Mouse (Mus musculus): Measurements from ENCODE around the gene Pik3r3. TPM values are rescaled to one million over a fixed set of nuclear protein-coding genes. Genes with fewer than 3 reads are reported as not detected.
"Not testable (repeated sequence)": the region's sequence is repeated elsewhere in the genome, so short reads cannot be mapped to it uniquely, and the experiment has no call there.

Gene Pik3r3
- polyA plus RNA-seq, 1 experiment from 2014 or later, result 2.9 TPM

DNA sequence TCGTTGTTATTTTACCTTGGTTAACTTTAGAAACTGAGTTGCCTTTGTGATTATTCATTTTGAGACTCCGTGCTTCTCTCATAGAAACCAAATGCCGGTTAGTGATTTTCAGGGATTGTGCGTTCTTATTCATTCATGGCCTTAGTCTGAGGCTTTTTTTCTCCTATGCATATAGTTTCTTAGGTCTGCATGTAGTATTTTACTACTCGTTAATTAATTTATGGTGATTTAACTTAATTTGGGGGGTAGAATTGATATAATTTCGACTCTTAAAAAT is 1.4 kb downstream of the Pik3r3 start:
- Histone ChIP-seq H3K4me1 (replicated peaks; ENCODE audit: control insufficient read depth, insufficient read depth, low read length) (no peaks in the 10 kb centered on the region), H3K36me3 (ENCODE audit: control insufficient read depth, insufficient read depth) (no peaks in the 10 kb centered on the region), H3K4me3 (ENCODE audit: low read depth, low read length) (peak overlapping the region; percentile 90), H3K9ac (ENCODE audit: low read depth, low read length) (peak overlapping the region; percentile 71; the same call in 1 of the 2 replicates), H3K27ac (ENCODE audit: low read depth, low read length) (no peak overlapping the region), H3K9me3 (ENCODE audit: control insufficient read depth) (no peaks in the 10 kb centered on the region), H3K4me2 (replicated peaks; ENCODE audit: low read depth) (peak overlapping the region; percentile 88), H3K27me3 (replicated peaks; ENCODE audit: control insufficient read depth, insufficient read depth, low read length) (no peaks in the 10 kb centered on the region)
- no peak for ATAC-seq
- no peak for TF ChIP-seq CTCF (IDR thresholded peaks at IDR 0.05; ENCODE audit: low read depth)
- WGBS, result 28% methylated on average over 6 of the region's 6 CpGs

DNA sequence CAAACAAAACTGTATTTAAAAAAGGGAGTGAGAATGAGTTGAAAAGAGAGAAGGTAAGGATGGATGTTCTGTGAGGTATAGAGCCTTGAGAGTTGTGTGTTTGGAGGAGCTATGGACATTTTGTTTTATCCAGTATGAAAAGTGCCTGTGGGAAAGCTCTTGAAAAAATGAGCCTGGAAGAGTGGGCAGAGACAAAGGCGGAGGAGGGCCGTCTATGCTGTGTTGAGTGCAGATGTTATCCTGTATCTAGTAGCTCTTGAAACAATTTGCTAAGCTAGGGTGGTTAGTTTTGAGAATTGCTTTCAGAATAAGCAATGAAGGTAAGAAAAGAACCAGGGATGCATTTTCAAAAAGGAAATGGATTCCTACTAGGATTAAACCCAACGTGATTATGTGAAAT is 22.0 kb downstream of the Pik3r3 start:
- no peak overlapping the region for H3K4me2 ChIP-seq (replicated peaks; ENCODE audit: low read depth)
- TF ChIP-seq CTCF (IDR thresholded peaks at IDR 0.05; ENCODE audit: low read depth), result no peak
- no peaks in the 10 kb centered on the region for H3K27me3 ChIP-seq (replicated peaks; ENCODE audit: control insufficient read depth, insufficient read depth, low read length)
- no peak overlapping the region for H3K27ac ChIP-seq (ENCODE audit: low read depth, low read length)
- no peak for ATAC-seq
- no peak overlapping the region for H3K4me3 ChIP-seq (ENCODE audit: low read depth, low read length)
- no peaks in the 10 kb centered on the region for H3K9me3 ChIP-seq (ENCODE audit: control insufficient read depth)
- no peak overlapping the region for H3K9ac ChIP-seq (ENCODE audit: low read depth, low read length)
- H3K36me3 ChIP-seq (ENCODE audit: control insufficient read depth, insufficient read depth), result no peaks in the 10 kb centered on the region
- WGBS, result 80% methylated on average over 3 of the region's 3 CpGs
- H3K4me1 ChIP-seq (replicated peaks; ENCODE audit: control insufficient read depth, insufficient read depth, low read length), result no peaks in the 10 kb centered on the region

DNA sequence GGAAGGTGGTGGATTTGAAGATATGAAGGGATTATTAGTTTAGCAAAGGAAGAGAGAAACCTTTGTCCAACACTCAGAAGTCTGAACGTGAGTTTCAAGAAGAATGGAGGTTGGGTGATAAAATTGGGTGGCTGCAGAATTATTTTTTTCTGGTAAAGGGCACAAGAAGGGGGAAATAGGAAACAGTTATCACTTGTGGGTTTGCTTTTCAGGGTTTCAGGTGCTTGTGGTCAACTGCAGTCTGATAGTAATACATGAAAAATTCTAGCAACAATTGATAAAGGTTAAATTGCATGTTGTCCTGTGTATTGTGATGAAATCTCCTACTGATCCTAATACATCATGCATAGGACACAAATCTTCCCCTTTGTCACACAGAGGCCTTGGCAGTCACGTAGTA is 22.8 kb downstream of the Pik3r3 start:
- ATAC-seq, result no peak

DNA sequence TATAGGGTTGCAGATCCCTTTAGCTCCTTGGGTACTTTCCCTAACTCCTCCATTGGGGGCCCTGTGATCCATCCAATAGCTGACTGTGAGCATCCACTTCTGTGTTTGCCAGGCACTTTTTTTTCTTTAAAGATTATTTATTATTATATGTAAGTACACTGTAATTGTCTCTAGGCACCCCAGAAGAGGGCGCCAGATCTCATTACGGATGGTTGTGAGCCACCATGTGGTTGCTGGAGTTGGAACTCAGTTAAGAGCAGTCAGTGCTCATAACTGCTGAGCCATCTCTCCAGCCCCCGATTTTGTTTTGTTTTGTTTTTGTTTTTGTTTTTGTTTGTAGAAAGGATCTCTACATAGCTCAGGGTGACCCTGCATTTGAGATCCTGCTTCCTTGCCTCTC is 24.5 kb downstream of the Pik3r3 start:
- peak; percentile 72 for TF ChIP-seq CTCF (IDR thresholded peaks at IDR 0.05; ENCODE audit: low read depth)
- not testable (repeated sequence) for H3K9ac ChIP-seq (ENCODE audit: low read depth, low read length); H3K4me1 ChIP-seq (replicated peaks; ENCODE audit: control insufficient read depth, insufficient read depth, low read length); H3K36me3 ChIP-seq (ENCODE audit: control insufficient read depth, insufficient read depth); H3K4me2 ChIP-seq (replicated peaks; ENCODE audit: low read depth); H3K9me3 ChIP-seq (ENCODE audit: control insufficient read depth); ATAC-seq; H3K27me3 ChIP-seq (replicated peaks; ENCODE audit: control insufficient read depth, insufficient read depth, low read length); H3K4me3 ChIP-seq (ENCODE audit: low read depth, low read length); H3K27ac ChIP-seq (ENCODE audit: low read depth, low read length)
- 47% methylated on average over 3 of the region's 3 CpGs for WGBS

More for the DNA sequence above, 22.8 kb downstream of the Pik3r3 start:
- no peak for TF ChIP-seq CTCF (IDR thresholded peaks at IDR 0.05; ENCODE audit: low read depth)
- no peaks in the 10 kb centered on the region for H3K9me3 ChIP-seq (ENCODE audit: control insufficient read depth)
- H3K36me3 ChIP-seq (ENCODE audit: control insufficient read depth, insufficient read depth), result no peaks in the 10 kb centered on the region
- H3K4me3 ChIP-seq (ENCODE audit: low read depth, low read length), result no peak overlapping the region
- no peaks in the 10 kb centered on the region for H3K27me3 ChIP-seq (replicated peaks; ENCODE audit: control insufficient read depth, insufficient read depth, low read length)
- no peak overlapping the region for H3K4me2 ChIP-seq (replicated peaks; ENCODE audit: low read depth)
- no peak overlapping the region for H3K27ac ChIP-seq (ENCODE audit: low read depth, low read length)
- WGBS, result 72% methylated on average over 2 of the region's 2 CpGs
- H3K4me1 ChIP-seq (replicated peaks; ENCODE audit: control insufficient read depth, insufficient read depth, low read length), result no peaks in the 10 kb centered on the region
- H3K9ac ChIP-seq (ENCODE audit: low read depth, low read length), result no peak overlapping the region

DNA sequence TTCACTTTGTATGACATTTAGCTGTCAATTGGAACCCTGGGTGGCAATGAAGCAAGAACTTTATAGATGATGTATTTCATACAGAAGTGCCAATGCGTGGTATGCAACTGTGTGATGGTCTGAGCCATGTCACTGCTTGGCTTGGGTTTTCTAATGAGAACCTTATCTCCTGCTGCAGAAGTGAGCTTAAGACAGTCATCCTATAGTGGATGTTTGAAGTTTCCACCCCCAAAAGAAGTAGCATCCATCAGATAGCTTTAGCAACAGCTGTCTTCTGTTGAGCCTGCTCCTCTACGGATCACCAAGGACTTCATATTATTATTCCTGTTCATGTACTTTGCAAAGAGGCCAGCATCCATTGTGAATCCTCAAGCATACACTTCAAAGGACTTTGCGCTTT is 28.6 kb downstream of the Pik3r3 start:
- no peak for TF ChIP-seq CTCF (IDR thresholded peaks at IDR 0.05; ENCODE audit: low read depth)
- Histone ChIP-seq H3K4me2 (replicated peaks; ENCODE audit: low read depth) (no peak overlapping the region), H3K4me3 (ENCODE audit: low read depth, low read length) (no peak overlapping the region), H3K27ac (ENCODE audit: low read depth, low read length) (no peak overlapping the region), H3K36me3 (ENCODE audit: control insufficient read depth, insufficient read depth) (no peaks in the 10 kb centered on the region), H3K4me1 (replicated peaks; ENCODE audit: control insufficient read depth, insufficient read depth, low read length) (no peaks in the 10 kb centered on the region), H3K9ac (ENCODE audit: low read depth, low read length) (no peak overlapping the region), H3K27me3 (replicated peaks; ENCODE audit: control insufficient read depth, insufficient read depth, low read length) (no peaks in the 10 kb centered on the region), H3K9me3 (ENCODE audit: control insufficient read depth) (no peaks in the 10 kb centered on the region)
- 89% methylated on average over 3 of the region's 3 CpGs for WGBS
- ATAC-seq, result no peak

DNA sequence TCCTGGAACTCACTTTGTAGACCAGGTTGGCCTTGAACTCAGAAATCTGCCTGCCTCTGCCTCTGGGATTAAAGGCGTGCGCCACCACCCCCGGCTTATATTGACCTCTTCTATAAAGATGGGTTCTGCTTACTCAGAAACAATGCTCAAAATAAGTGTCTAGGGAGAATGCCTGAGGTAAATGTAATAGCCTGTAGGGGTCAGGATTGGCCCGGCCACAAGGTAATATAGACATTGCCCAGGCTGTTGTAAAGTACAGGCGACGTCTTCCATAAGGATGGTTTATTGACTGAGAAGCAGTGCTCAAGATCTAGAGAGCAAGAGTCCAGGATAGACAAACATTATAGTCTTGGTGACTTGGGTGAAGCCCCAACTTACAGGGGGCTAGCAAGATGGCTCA is 46.8 kb downstream of the Pik3r3 start:
- no peak overlapping the region for H3K4me2 ChIP-seq (replicated peaks; ENCODE audit: low read depth)

DNA sequence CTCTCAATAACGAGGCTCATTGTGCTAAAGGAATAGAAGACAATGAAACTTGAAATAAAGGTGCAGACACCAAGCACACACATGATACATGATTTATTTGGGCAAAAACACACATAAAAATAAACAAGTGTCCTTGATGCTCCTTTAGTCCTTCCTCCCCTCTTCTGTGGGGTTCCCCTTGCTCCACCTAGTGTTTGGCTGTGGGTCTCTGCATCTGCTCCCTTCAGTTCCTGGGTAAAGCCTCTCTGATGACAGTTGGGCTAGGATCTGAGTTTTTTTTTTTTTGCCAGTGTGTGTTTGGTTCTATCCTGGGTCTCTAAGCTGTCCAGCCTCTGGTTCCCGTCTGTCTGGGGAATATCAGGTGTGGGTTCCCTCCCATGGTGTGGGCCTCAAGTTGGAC is 60.8 kb downstream of the Pik3r3 start:
- no peak overlapping the region for H3K27ac ChIP-seq (ENCODE audit: low read depth, low read length)
- no peaks in the 10 kb centered on the region for H3K27me3 ChIP-seq (replicated peaks; ENCODE audit: control insufficient read depth, insufficient read depth, low read length)
- no peaks in the 10 kb centered on the region for H3K36me3 ChIP-seq (ENCODE audit: control insufficient read depth, insufficient read depth)
- no peak overlapping the region for H3K4me2 ChIP-seq (replicated peaks; ENCODE audit: low read depth)
- no peaks in the 10 kb centered on the region for H3K9me3 ChIP-seq (ENCODE audit: control insufficient read depth)
- no peak overlapping the region for H3K4me3 ChIP-seq (ENCODE audit: low read depth, low read length)
- H3K9ac ChIP-seq (ENCODE audit: low read depth, low read length), result no peak overlapping the region
- no peaks in the 10 kb centered on the region for H3K4me1 ChIP-seq (replicated peaks; ENCODE audit: control insufficient read depth, insufficient read depth, low read length)
- TF ChIP-seq CTCF (IDR thresholded peaks at IDR 0.05; ENCODE audit: low read depth), result peak; percentile 59
- no peak for ATAC-seq
- 77% methylated on average over 2 of the region's 2 CpGs for WGBS

More for the DNA sequence above, 46.8 kb downstream of the Pik3r3 start:
- Histone ChIP-seq H3K9ac (ENCODE audit: low read depth, low read length) (no peak overlapping the region), H3K27me3 (replicated peaks; ENCODE audit: control insufficient read depth, insufficient read depth, low read length) (no peaks in the 10 kb centered on the region), H3K9me3 (ENCODE audit: control insufficient read depth) (no peaks in the 10 kb centered on the region), H3K4me3 (ENCODE audit: low read depth, low read length) (no peak overlapping the region), H3K36me3 (ENCODE audit: control insufficient read depth, insufficient read depth) (no peaks in the 10 kb centered on the region), H3K27ac (ENCODE audit: low read depth, low read length) (no peak overlapping the region), H3K4me1 (replicated peaks; ENCODE audit: control insufficient read depth, insufficient read depth, low read length) (no peaks in the 10 kb centered on the region)
- WGBS, result 87% methylated on average over 6 of the region's 6 CpGs
- no peak for ATAC-seq
- TF ChIP-seq CTCF (IDR thresholded peaks at IDR 0.05; ENCODE audit: low read depth), result peak; percentile 45

All from intestine, postnatal 0 days (tissue).